Mouse (Mus musculus): ENCODE data around the gene Cd200r4. TPM values are rescaled to one million over a fixed set of nuclear protein-coding genes. Genes with fewer than 3 reads are reported as not detected.
"Not testable (repeated sequence)": the region's sequence is repeated elsewhere in the genome, so short reads cannot be mapped to it uniquely, and the experiment has no call there.

Gene Cd200r4
- total RNA-seq, 2 experiments from 2014 or later = not detected

DNA sequence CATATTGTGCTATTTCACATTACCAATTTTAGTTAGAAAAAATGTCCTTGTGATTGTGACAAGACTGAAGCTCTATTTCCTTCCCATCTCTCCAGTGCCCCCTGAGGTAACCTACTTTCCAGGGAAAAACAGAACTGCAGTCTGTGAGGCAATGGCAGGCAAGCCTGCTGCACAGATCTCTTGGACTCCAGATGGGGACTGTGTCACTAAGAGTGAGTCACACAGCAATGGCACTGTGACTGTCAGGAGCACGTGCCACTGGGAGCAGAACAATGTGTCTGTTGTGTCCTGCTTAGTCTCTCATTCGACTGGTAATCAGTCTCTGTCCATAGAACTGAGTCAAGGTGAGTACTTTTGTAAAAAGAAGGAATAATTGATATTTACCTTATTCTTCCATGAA is 21.7 kb downstream of the Cd200r4 start:
- intact Hi-C loops (cut with DNase I; ENCODE audit: low total_unique reads); DNase-seq: not testable (repeated sequence)

DNA sequence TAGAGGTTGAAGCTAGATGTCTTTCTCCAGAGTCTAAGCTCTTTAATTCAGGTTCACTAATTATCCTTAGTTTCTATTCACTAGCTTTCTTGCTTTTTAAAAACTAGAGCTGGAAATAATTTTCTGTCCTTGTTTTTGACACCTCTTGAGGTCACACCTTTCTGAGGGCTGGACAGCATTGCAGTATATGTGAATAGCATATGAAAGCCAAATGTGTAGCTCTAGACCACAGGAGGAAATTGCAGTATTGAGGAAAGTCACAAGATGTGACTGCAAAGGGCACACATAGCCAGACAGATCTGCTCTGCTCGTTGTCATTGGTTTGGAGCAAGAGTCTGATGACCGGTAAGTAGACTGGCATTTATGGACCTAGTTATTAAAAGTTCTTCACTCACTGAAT is 55.3 kb downstream of the Cd200r4 start, which contains the start of gene Cd200r2:
Gene Cd200r2 (plus strand): TSS at position 301 of the 400 bp plus-strand sequence.
- intact Hi-C loops (cut with DNase I; ENCODE audit: low total_unique reads) = no loop called here
- no peak for DNase-seq

DNA sequence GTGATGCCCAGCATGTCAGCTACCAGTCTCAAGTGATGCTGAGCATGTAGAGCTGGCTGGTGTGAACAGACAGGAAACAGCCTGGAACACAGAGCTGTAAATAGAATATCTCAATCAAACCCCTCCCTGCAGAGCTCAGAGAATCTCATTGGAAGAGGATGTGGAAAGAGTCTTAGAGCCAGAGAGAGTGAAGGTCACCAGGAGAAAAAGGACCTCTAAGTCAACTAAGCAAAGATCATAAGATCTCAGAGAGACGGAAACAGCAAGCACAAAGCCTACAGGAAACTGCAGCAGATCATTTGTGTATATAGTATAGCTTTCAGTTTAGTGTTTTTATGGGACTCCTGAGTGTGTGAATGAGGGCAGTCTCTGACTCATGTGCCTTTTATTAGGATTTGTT is 63.6 kb downstream of the Cd200r4 start:
- intact Hi-C loops (cut with DNase I; ENCODE audit: low total_unique reads) = no loop called here
- DNase-seq = no peak

DNA sequence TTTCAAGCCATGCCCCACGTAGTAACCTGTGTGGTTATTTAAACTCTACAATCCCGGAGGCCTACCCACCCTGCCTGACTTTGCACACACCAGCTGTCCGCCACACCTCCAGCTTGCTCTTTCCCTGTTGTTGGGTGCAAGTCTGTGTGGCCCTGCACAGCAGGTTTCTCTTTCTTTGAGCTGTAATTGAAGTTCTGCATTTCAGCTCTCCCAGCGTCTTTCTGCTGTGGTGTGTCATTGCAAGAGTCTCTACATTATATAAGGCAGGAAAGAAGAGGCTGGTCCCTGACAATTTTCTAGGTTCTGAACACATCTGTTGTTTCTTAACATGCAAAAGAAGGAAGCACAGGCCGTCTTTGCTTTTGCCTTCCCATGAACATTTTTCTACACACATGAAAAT is 65.1 kb downstream of the Cd200r4 start:
- no peak for DNase-seq
- intact Hi-C loops (cut with DNase I; ENCODE audit: low total_unique reads) = no loop called here

DNA sequence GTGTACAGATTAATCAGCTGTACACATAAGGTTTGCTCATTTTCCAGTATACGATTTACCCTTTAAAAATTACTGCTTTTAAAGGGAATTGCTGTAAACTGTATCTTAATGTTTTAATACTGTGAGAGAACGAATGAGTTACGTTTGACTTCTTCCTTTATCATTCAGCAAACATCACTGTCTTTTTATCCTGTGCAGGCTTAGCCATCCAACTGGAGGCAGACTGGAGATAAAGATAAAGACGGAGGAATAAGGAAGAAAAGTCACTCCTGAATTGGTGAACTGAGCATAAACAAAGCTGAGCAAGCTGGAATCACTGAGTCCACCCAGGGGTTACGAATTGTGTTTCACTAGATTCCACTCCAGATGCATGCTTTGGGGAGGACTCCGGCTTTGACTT is 66.1 kb downstream of the Cd200r4 start:
- intact Hi-C loops (cut with DNase I; ENCODE audit: low total_unique reads) = no loop called here

More for the DNA sequence above, 66.1 kb downstream of the Cd200r4 start:
- no peak for DNase-seq

Other genes with a start within 250 kb of the Cd200r4 start
- gene Nepro, start 87.4 kb upstream of the Cd200r4 start, total RNA-seq (2021) = 1 to 10 TPM; 3.6 to 4.2 TPM
- gene Gtpbp8, start 65.4 kb upstream of the Cd200r4 start, total RNA-seq (2021) = 10 to 100 TPM in 1 of 2 experiments, 1 to 10 TPM in 1; 8.5 to 12.7 TPM
- gene Cd200r1, start 46.0 kb upstream of the Cd200r4 start, total RNA-seq (2021) = under 1 TPM; 0.27 to 0.43 TPM
- gene Cd200r2, start 55.4 kb downstream of the Cd200r4 start, total RNA-seq (2021) = not detected
- under 1 TPM in 1 of 2 experiments, not detected in 1; 0.25 TPM for gene Cd200r3, start 131.9 kb downstream of the Cd200r4 start, total RNA-seq (2021)

Data from gastrocnemius, postnatal 14 days (tissue).